Mouse (Mus musculus) heart, postnatal 0 days (tissue): ENCODE results near the gene Fmo5. TPM values are rescaled to one million over a fixed set of nuclear protein-coding genes. Genes with fewer than 3 reads are reported as not detected.
A peak's percentile ranks its signal among the peaks of the same experiment; 100 is the strongest.

Source experiments
- ATAC-seq: fragments of 200-750 bp; cut with Nextera tagmentation; 2 replicates; pipeline ENCODE4 v1.8.0; 2017; ENCODE audit warnings: low read depth, moderate number of reproducible peaks, moderate library complexity; ENCODE audit not compliant: insufficient read depth
- DNase-seq: peaks from one replicate; pipeline ENCODE4 v3.0.0-alpha.2; 2016; ENCODE audit warnings: low spot score
- H3K27ac ChIP-seq: fragments of 300-500 bp; sonication (generic); 2 replicates; pipeline ENCODE4 v1.5.1; 2014; ENCODE audit warnings: low read depth, mild to moderate bottlenecking
- H3K27me3 ChIP-seq: fragments of 300-500 bp; sonication (generic); 2 replicates; pipeline ENCODE4 v1.6.1; 2014; ENCODE audit warnings: low read length, mixed read lengths; ENCODE audit not compliant: control insufficient read depth, insufficient read depth
- H3K36me3 ChIP-seq: fragments of 300-500 bp; sonication (generic); replicated peaks from 2 replicates; pipeline ENCODE4 v1.6.1; 2014; ENCODE audit warnings: low read length, mixed read lengths; ENCODE audit not compliant: control insufficient read depth, insufficient read depth
- H3K4me1 ChIP-seq: fragments of 300-500 bp; sonication (generic); 2 replicates; pipeline ENCODE4 v1.6.1; 2014; ENCODE audit warnings: antibody characterized with exemption; ENCODE audit not compliant: control insufficient read depth, insufficient read depth
- H3K4me2 ChIP-seq: fragments of 300-500 bp; sonication (generic); 2 replicates; pipeline ENCODE4 v1.6.1; 2014; ENCODE audit warnings: low read depth, mild to moderate bottlenecking, low read length, moderate library complexity
- H3K4me3 ChIP-seq: fragments of 300-500 bp; sonication (generic); 2 replicates; pipeline ENCODE4 v1.5.1; 2014; ENCODE audit warnings: low read depth, low read length
- H3K9ac ChIP-seq: fragments of 300-500 bp; sonication (generic); replicated peaks from 2 replicates; pipeline ENCODE4 v1.6.1; 2014; ENCODE audit warnings: low read depth, low read length, mixed read lengths
- H3K9me3 ChIP-seq: fragments of 300-500 bp; sonication (generic); replicated peaks from 2 replicates; pipeline ENCODE4 v1.6.1; 2016; ENCODE audit warnings: low read length; ENCODE audit not compliant: control insufficient read depth
- CTCF ChIP-seq: IDR thresholded peaks from 2 replicates; pipeline ENCODE4 v1.5.1; 2016; ENCODE audit warnings: antibody characterized with exemption, control low read depth, low read depth
- EP300 ChIP-seq: IDR thresholded peaks from 2 replicates; pipeline ENCODE4 v1.6.1; 2016; ENCODE audit warnings: antibody characterized with exemption, low read depth
- WGBS: fragments of 180-500 bp; shearing (Covaris S2); extraction: QIAGEN DNeasy Blood & Tissue Kit; methylation state at CpG from one replicate; pipeline ENCODE4 v1.1.7; 2014; 5-methylcytosine and 5-hydroxymethylcytosine counted together
- polyA plus RNA-seq: library from polyadenylated mRNA; unstranded; fragments of >200 nt; fragmentation: Nextera tagmentation; extraction: Ambion mirVana; gene quantifications from 2 replicates; pipeline ENCODE4 v1.2.1, GENCODE M21; 2015
- total RNA-seq: library from RNA; depleted of rRNA; stranded (reverse); fragments of >200 nt; gene quantifications from 2 replicates; pipeline ENCODE4 v1.2.3, GENCODE M21; 2014; ENCODE audit warnings: low replicate concordance; rRNA removed

Gene Fmo5
- total RNA-seq (3.8 and 19.2 TPM in 2 replicates), polyA plus RNA-seq (4.6 and 5.0 TPM in 2 replicates)

DNA sequence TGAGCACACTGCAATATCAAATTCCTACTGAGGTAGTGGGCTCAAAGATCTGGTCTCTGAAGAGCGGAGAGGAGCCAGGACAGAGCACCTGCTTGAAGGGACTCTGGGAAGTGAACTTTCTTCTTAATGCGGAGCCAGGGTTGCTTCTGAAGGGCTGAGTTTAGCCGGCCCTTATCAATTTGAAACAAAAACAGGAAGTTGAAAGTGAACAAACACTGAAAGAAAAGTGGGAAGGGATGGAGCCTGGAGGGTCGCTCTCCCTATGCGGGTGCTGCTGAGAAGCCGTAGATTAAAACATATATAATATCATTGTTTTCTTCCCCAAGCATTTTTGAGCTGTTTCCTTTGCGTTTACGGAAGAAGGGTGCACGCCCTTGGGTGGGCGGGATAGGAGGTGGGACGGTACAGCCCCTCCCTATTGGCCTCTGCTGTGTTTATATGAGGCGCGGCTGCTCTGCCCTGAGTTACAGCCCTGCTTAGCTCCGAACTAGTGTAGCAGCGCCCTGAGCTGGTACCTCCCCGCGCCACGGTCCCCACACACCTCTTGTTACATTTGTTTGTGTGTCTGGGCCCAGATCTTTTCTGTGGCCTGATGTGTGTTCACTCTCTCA, at the start of gene Fmo5:
Gene Fmo5 (plus strand): TSS at position 414 of the 611 bp plus-strand sequence.
- no peaks in the 10 kb centered on the region for H3K4me1 ChIP-seq
- no peaks in the 10 kb centered on the region for H3K9me3 ChIP-seq
- H3K9ac ChIP-seq = peak within 1 kb of the TSS; percentile 58
- DNase-seq (peak; percentile 26), ATAC-seq (peak; percentile 92)
- H3K4me3 ChIP-seq = peak within 1 kb of the TSS; percentile 61
- no peaks in the 10 kb centered on the region for H3K27me3 ChIP-seq
- H3K4me2 ChIP-seq = peak within 1 kb of the TSS; percentile 70
- H3K27ac ChIP-seq = peak within 1 kb of the TSS; percentile 68
- H3K36me3 ChIP-seq = no peaks in the 10 kb centered on the region
- TF ChIP-seq CTCF = no peak
- no peak for TF ChIP-seq EP300
- 2% methylated on average over 18 of the region's 18 CpGs for WGBS

DNA sequence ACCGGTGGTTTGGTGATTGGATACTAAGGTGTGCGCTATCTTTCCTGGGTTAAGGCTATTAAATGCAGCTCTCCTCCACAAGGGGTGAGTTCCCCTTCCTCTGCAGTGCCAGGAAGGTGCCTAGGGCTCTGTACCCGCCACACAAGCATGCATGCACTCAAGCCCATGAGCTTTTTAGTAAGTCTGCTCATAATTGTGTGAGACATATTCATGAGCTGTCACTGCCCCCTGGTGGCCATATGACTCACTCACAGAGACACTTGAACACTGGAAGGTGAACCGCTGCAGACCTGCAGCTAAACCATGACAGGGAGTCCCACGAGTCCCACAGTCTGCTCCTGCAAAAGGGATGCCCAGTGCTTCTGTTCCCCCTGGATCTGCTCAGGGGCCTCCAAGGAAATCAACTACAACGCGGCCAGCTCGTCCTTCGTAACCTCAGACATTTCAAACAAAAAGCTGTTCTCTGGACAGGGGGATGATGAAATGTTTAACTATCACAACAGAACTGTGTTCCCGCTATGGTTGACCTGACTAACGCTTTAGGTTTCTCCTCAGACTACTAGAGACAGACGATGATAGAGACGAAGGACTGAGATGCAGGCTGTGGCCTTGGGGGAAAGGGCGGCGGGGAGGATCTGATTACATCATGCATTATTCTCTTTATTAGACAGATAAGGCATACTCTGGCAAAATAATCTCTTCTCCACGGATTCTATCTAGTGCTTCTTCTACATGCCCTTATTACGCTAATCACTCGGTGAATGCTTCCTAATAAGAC, 43.0 kb upstream of the Fmo5 start:
- Histone ChIP-seq H3K9ac (no peak overlapping the region), H3K9me3 (no peaks in the 10 kb centered on the region), H3K36me3 (peaks cover 55% of the 10 kb centered on the region), H3K27ac (no peak overlapping the region), H3K4me2 (no peak overlapping the region), H3K4me1 (no peaks in the 10 kb centered on the region), H3K27me3 (no peaks in the 10 kb centered on the region), H3K4me3 (no peak overlapping the region)
- DNase-seq = peak; percentile 71
- TF ChIP-seq EP300 (no peak), CTCF (peak; percentile 80)
- peak; percentile 69 for ATAC-seq
- 58% methylated on average over 18 of the region's 18 CpGs for WGBS

DNA sequence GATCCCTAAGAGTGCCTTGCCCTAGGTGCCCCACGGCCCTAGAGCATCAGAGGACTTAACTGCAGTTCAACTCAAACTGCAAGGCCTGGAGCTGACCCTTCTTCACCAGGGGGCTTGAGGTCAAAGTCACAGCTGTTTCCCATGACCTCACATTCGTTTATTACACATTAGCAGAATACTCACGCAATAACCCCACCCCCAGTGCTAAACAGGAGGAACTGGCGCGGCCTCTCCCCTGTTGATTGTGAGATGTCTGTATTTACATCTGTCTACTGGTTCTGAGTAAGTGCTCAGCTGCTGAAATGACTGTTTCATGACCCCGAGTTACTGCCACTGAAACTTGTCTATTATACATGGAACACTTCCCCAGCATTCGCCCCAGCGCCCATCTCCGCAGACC, 40.9 kb upstream of the Fmo5 start:
- Histone ChIP-seq H3K27me3 (no peaks in the 10 kb centered on the region), H3K4me3 (no peak overlapping the region), H3K4me1 (no peaks in the 10 kb centered on the region), H3K27ac (no peak overlapping the region), H3K4me2 (no peak overlapping the region), H3K36me3 (peaks cover 47% of the 10 kb centered on the region), H3K9ac (no peak overlapping the region), H3K9me3 (no peaks in the 10 kb centered on the region)
- ATAC-seq = no peak
- WGBS = 80% methylated on average over 9 of the region's 9 CpGs
- TF ChIP-seq EP300 (no peak), CTCF (no peak)
- DNase-seq = no peak

DNA sequence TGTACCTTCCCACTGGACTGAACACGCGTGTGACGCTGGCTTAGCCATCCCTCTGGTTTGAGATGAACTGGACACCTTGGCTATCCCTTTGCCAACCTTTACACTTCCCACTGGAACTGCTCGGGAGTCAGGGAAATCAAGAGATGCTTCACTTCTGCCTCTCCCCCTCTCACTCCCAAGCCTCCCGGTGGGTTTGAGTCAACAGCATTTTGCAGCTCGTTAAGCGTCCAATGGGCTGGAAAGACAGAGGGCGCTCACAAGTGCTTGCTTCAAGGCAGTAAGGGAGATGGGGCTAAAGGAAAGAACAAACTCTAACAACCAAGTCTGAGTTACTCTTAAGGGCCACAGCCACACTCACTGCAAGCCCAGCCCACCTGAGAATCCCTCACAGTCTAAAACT, 37.9 kb upstream of the Fmo5 start:
- Histone ChIP-seq H3K4me1 (no peaks in the 10 kb centered on the region), H3K4me2 (no peak overlapping the region), H3K36me3 (peaks cover 50% of the 10 kb centered on the region), H3K27me3 (no peaks in the 10 kb centered on the region), H3K27ac (no peak overlapping the region), H3K9me3 (no peaks in the 10 kb centered on the region), H3K9ac (no peak overlapping the region), H3K4me3 (no peak overlapping the region)
- DNase-seq (no peak), ATAC-seq (no peak)
- TF ChIP-seq CTCF (no peak), EP300 (no peak)
- WGBS = 67% methylated on average over 8 of the region's 8 CpGs

DNA sequence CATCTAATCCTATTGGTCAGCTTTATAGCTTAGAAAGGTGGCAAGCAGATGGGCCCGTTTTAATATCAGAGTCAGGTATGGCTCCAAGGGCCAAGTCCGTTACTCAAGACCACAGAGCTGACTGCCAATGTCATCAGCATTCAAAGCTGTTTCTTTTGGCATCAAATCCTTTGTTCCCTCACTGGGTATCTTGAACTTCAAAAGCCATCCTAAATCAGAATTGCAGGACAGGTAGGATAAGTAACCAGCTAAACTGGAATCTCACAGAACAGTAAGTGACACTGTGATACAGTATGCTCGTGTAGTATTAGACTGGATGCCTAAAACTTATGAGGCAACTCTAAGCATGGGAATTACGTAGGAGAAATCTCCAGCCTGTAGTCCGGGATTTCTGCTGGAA, 35.5 kb upstream of the Fmo5 start:
- Histone ChIP-seq H3K4me2 (no peak overlapping the region), H3K36me3 (peaks cover 49% of the 10 kb centered on the region), H3K9ac (no peak overlapping the region), H3K27me3 (no peaks in the 10 kb centered on the region), H3K27ac (no peak overlapping the region), H3K4me1 (no peaks in the 10 kb centered on the region), H3K4me3 (no peak overlapping the region), H3K9me3 (no peaks in the 10 kb centered on the region)
- ATAC-seq = no peak
- TF ChIP-seq EP300 = no peak
- TF ChIP-seq CTCF = no peak
- 92% methylated on average over 5 of the region's 5 CpGs for WGBS
- no peak for DNase-seq
